ENCODE assay signal across 19 mouse cellular contexts in genomic region chr15:77862991-77863972, GRCm38 (mm10). TPM values are rescaled to one million over a fixed set of nuclear protein-coding genes. Genes with fewer than 3 reads are reported as not detected.
DNase-seq lines count a peak whose midpoint lies in the region; ATAC-seq lines count a peak whose summit lies in the region.
"Had no signal": no experiment of that assay in that cellular context is flagged by ENCODE, and none has a peak within 500 bp of the region (broad histone marks: within the 10 kb centered on the region; RNA-seq: fewer than 3 reads in every experiment).

No protein-coding gene starts in this region.

- H3K9me3 ChIP-seq in forebrain, embryonic 12.5 days, result no peaks in the 10 kb centered on the region
- H3K9me3 ChIP-seq: hindbrain, embryonic 13.5 days; limb, embryonic 10.5 days had no signal

- ATAC-seq in CD4-positive, CD25-positive, alpha-beta regulatory T cell, adult 4 months, result peak; percentile 66
- ATAC-seq in forebrain, embryonic 12.5 days (ENCODE audit: low FRiP score), result no peak
- ATAC-seq: forebrain, embryonic 14.5 days; midbrain, embryonic 16.5 days had no signal

- DNase-seq in 3T3-L1 (ENCODE audit: low read depth, low spot score) (peak; percentile 78), NIH3T3 (ENCODE audit: low read depth) (peak; percentile 70)
- peak; percentile 78 for DNase-seq in induced T-regulatory cell, adult 2 months (ENCODE audit: low read depth)
- no peak for DNase-seq in kidney, postnatal 4 days
- no peak for DNase-seq in spleen, postnatal 14 days (ENCODE audit: low spot score in 2 of 2)
- DNase-seq: adrenal gland, postnatal 25 days; cerebellum, postnatal 36 days; gastrocnemius, postnatal 25 days; heart, adult 2 months; kidney, adult 8-10 months; kidney, postnatal 10 days; liver had no signal

- peaks cover 5% of the 10 kb centered on the region; the same call in 1 of the 2 replicates for H3K4me1 ChIP-seq in forebrain, embryonic 12.5 days

- WGBS in forebrain, embryonic 12.5 days, result 89% methylated on average over 22 of the region's 22 CpGs

- H3K27me3 ChIP-seq in forebrain, embryonic 12.5 days, result no peaks in the 10 kb centered on the region
- H3K27me3 ChIP-seq: hindbrain, embryonic 13.5 days had no signal

- H3K27ac ChIP-seq in forebrain, embryonic 12.5 days, result no peak overlapping the region
- H3K27ac ChIP-seq: heart, adult 2 months; hindbrain, embryonic 13.5 days; limb, embryonic 10.5 days; macrophage had no signal

- H3K9ac ChIP-seq in forebrain, embryonic 12.5 days, result no peak overlapping the region
- H3K9ac ChIP-seq: hindbrain, embryonic 13.5 days had no signal

- no peak overlapping the region for H3K4me3 ChIP-seq in forebrain, embryonic 12.5 days (replicated peaks)
- H3K4me3 ChIP-seq: heart, adult 2 months; hindbrain, embryonic 13.5 days; limb, embryonic 10.5 days had no signal

- H3K4me2 ChIP-seq in forebrain, embryonic 12.5 days, result no peak overlapping the region
- H3K4me2 ChIP-seq: hindbrain, embryonic 13.5 days had no signal

- H3K36me3 ChIP-seq in forebrain, embryonic 12.5 days (replicated peaks), result no peaks in the 10 kb centered on the region
- H3K36me3 ChIP-seq: hindbrain, embryonic 13.5 days; limb, embryonic 10.5 days had no signal

RNA-seq across cellular contexts. Expression of gene Myh9, which starts 21.3 kb away (rescaled TPM):
- 100 to 1,000 TPM; 206 to 220 TPM for polyA plus RNA-seq in CD4-positive, CD25-positive, alpha-beta regulatory T cell, adult 4 months (2017; shearing (Covaris generic))
- 24.6 and 27.6 TPM in 2 replicates for polyA plus RNA-seq in forebrain, embryonic 12.5 days (2016; fragmentation: Nextera tagmentation; extraction: Ambion mirVana)

Comparison
In these comparisons a context has a peak if more than half of its experiments do, and no peak if none do; other contexts are left out.
1. DNase-seq: peak in 3T3-L1 (single experiment), NIH3T3 (single experiment) and induced T-regulatory cell, adult 2 months (single experiment); none in kidney, postnatal 4 days (0 of 2) and spleen, postnatal 14 days (0 of 2).